Mouse (Mus musculus) embryonic facial prominence, embryonic 15.5 days (tissue): Measurements from ENCODE around the gene Trim9. TPM values are rescaled to one million over a fixed set of nuclear protein-coding genes. Genes with fewer than 3 reads are reported as not detected.

ENCODE experiments used
- ATAC-seq: fragments of 200-750 bp; cut with Nextera tagmentation; 2 replicates; pipeline ENCODE4 v1.8.0; 2017; ENCODE audit warnings: low read depth, moderate TSS enrichment; ENCODE audit not compliant: insufficient number of reproducible peaks, low FRiP score, low TSS enrichment
- H3K27ac ChIP-seq: fragments of 300-500 bp; sonication (generic); replicated peaks from 2 replicates; pipeline ENCODE4 v1.5.1; 2015; ENCODE audit warnings: mild to moderate bottlenecking, inconsistent platforms
- H3K27me3 ChIP-seq: fragments of 300-500 bp; sonication (generic); 2 replicates; pipeline ENCODE4 v1.6.1; 2015; ENCODE audit warnings: inconsistent platforms
- H3K36me3 ChIP-seq: fragments of 300-500 bp; sonication (generic); 2 replicates; pipeline ENCODE4 v1.6.1; 2015; ENCODE audit warnings: mild to moderate bottlenecking, inconsistent platforms
- H3K4me1 ChIP-seq: fragments of 300-500 bp; sonication (generic); 2 replicates; pipeline ENCODE4 v1.6.1; 2015; ENCODE audit warnings: inconsistent platforms
- H3K4me2 ChIP-seq: fragments of 300-500 bp; sonication (generic); replicated peaks from 2 replicates; pipeline ENCODE4 v1.6.1; 2015; ENCODE audit warnings: mild to moderate bottlenecking, inconsistent platforms
- H3K4me3 ChIP-seq: fragments of 300-500 bp; sonication (generic); replicated peaks from 2 replicates; pipeline ENCODE4 v1.5.1; 2015; ENCODE audit warnings: mild to moderate bottlenecking, inconsistent platforms
- H3K9ac ChIP-seq: fragments of 300-500 bp; sonication (generic); 2 replicates; pipeline ENCODE4 v1.6.1; 2015; ENCODE audit warnings: inconsistent platforms
- H3K9me3 ChIP-seq: fragments of 300-500 bp; sonication (generic); replicated peaks from 2 replicates; pipeline ENCODE4 v1.6.1; 2016; ENCODE audit warnings: inconsistent platforms
- WGBS: fragments of 180-500 bp; shearing (Covaris S2); methylation state at CpG from one replicate; pipeline ENCODE4 v1.1.7; 2015; 5-methylcytosine and 5-hydroxymethylcytosine counted together
- polyA plus RNA-seq: library from polyadenylated mRNA; unstranded; fragments of >200 nt; fragmentation: Nextera tagmentation; extraction: Ambion mirVana; gene quantifications from 2 replicates; pipeline ENCODE4 v1.2.1, GENCODE M21; 2015

Gene Trim9
- polyA plus RNA-seq, 1 experiment from 2014 or later: 1.6 TPM

DNA sequence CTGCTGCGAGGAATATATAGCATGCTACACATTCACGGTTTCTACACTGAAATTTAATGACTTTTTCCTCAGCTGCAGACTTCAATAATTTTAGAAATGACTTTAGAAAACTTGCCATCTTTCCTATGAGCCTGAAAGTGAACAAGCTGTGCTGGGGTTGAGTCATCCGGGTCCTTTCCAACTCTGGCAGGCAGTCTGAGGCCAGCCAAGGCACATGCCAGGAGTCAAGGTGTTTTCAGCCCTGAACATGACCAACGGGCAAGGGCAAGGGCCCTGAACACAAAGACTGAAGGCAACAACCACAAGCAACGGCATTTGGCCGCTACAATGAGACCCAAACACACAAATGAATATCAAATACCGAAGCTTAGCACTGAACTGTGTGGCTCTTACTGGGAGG, 21.6 kb downstream of the Trim9 start:
- no peak overlapping the region for H3K4me2 ChIP-seq
- no peaks in the 10 kb centered on the region for H3K9me3 ChIP-seq
- H3K4me3 ChIP-seq: no peak overlapping the region
- H3K9ac ChIP-seq: no peak overlapping the region
- H3K4me1 ChIP-seq: no peaks in the 10 kb centered on the region
- 83% methylated on average over 7 of the region's 7 CpGs for WGBS
- H3K27ac ChIP-seq: no peak overlapping the region
- no peak for ATAC-seq
- H3K36me3 ChIP-seq: no peaks in the 10 kb centered on the region
- H3K27me3 ChIP-seq: no peaks in the 10 kb centered on the region

DNA sequence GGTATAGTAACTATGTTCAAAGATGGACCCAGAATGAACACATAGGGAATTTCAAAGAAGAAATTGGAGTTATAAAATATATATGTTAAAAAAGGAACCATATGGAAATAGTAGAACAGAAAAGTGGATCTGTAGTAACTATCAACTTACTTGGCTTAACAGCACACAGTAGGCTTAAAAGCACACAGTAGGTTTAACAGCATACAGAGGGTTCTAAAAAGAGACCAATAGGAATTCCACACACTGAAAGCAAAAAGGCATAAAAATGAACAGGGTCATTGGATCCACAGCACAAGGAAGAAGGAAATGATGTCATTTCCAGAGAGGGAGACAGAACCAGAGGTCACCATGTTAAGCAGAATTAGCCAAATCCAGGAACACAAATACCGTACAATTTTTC, 24.6 kb downstream of the Trim9 start:
- WGBS: 71% methylated on average over 1 of the region's 1 CpGs

DNA sequence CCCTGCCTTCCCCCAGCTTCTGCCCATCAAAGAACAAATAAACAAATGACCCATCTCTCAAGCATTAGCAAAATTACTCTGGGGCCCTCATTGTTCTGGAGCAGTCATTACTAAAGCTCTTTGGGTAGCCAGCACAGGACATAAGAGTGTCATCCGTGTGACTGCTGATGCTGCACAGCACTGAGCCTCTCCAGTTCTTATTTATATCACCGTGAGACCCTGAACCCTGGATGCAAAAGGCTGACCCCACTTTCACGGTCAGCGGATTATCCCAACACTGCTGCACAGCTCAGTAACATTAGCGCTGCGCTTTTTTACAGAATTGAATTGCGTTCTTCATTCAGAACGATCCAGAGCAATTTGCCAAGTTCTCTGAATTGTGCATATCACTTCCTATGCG, 31.3 kb downstream of the Trim9 start:
- no peak overlapping the region for H3K4me3 ChIP-seq
- no peak overlapping the region for H3K27ac ChIP-seq
- no peaks in the 10 kb centered on the region for H3K36me3 ChIP-seq
- H3K4me2 ChIP-seq: no peak overlapping the region
- ATAC-seq: no peak
- no peaks in the 10 kb centered on the region for H3K9me3 ChIP-seq
- no peak overlapping the region for H3K9ac ChIP-seq
- no peaks in the 10 kb centered on the region for H3K27me3 ChIP-seq
- 76% methylated on average over 9 of the region's 9 CpGs for WGBS
- no peaks in the 10 kb centered on the region for H3K4me1 ChIP-seq

More for the DNA sequence above, 24.6 kb downstream of the Trim9 start:
- Histone ChIP-seq H3K4me1 (no peaks in the 10 kb centered on the region), H3K9ac (no peak overlapping the region), H3K36me3 (no peaks in the 10 kb centered on the region), H3K27me3 (no peaks in the 10 kb centered on the region), H3K4me2 (no peak overlapping the region), H3K4me3 (no peak overlapping the region), H3K27ac (no peak overlapping the region), H3K9me3 (no peaks in the 10 kb centered on the region)
- ATAC-seq: no peak

DNA sequence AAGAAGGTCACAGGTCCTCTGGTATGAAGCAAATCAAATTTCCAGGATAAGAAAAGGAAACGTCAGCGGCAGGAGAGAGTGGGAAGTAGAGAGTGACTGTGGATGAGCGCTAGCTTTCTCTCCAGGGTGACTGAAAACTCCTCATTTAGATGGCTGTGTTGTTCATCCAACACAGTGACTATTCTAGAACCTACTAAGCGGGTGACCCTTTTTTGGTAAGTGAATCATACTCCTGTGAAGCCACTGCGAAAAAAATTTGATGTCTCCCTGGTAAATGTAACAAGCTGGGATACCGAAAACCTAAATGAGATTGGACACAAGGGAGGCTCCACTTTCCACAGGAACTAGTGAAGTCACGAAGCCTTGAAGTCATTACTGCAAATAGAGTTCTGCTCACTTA, 39.5 kb downstream of the Trim9 start:
- no peak overlapping the region for H3K4me2 ChIP-seq
- no peaks in the 10 kb centered on the region for H3K4me1 ChIP-seq
- no peak for ATAC-seq
- H3K4me3 ChIP-seq: no peak overlapping the region
- no peaks in the 10 kb centered on the region for H3K9me3 ChIP-seq
- H3K27me3 ChIP-seq: no peaks in the 10 kb centered on the region
- H3K36me3 ChIP-seq: no peaks in the 10 kb centered on the region
- no peak overlapping the region for H3K9ac ChIP-seq
- H3K27ac ChIP-seq: no peak overlapping the region
- 82% methylated on average over 7 of the region's 7 CpGs for WGBS

DNA sequence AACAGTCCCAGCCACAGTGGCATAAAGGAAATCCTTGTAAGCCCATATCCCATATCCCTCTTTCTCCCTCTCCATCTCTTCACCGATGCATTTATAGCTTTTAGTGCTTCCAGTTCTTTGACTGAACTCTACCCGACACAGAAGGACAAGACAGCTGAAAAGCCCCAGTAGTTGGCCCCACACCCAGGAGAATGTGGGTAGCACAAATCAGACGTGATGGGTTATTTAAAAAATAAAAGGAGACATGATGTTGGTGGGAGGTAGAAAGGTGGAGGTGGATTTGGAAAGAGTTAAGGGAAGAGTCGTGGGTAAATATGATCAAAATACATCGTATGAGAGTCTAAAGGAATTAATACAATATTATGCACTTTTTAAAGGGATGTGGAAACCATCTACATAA, 40.4 kb downstream of the Trim9 start:
- no peaks in the 10 kb centered on the region for H3K36me3 ChIP-seq
- no peak for ATAC-seq
- 81% methylated on average over 5 of the region's 5 CpGs for WGBS

DNA sequence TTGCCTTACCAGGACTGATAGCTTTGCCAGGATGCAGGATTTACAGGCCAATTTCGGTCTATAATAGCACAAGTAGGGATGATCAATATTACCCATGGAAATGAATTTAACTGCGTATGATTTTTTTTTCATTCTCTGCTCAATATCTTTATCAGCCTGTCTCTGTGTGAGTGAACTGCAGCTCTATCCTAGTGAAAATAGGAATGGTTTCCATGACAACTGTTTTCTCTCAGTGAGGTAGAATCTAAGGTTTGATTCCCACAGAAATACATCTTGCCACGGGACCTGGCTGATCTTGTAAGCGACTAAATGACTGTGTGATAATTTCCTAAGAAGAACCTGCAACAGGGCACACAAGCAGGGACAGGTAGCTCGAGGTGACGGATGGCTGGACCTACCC, 43.4 kb downstream of the Trim9 start:
- no peak overlapping the region for H3K27ac ChIP-seq
- H3K4me3 ChIP-seq: no peak overlapping the region
- H3K36me3 ChIP-seq: no peaks in the 10 kb centered on the region
- no peaks in the 10 kb centered on the region for H3K27me3 ChIP-seq
- ATAC-seq: no peak
- WGBS: 79% methylated on average over 6 of the region's 6 CpGs
- H3K4me1 ChIP-seq: no peaks in the 10 kb centered on the region
- no peak overlapping the region for H3K4me2 ChIP-seq
- no peaks in the 10 kb centered on the region for H3K9me3 ChIP-seq
- H3K9ac ChIP-seq: no peak overlapping the region

More for the DNA sequence above, 40.4 kb downstream of the Trim9 start:
- Histone ChIP-seq H3K4me3 (no peak overlapping the region), H3K9ac (no peak overlapping the region), H3K4me2 (no peak overlapping the region), H3K27me3 (no peaks in the 10 kb centered on the region), H3K9me3 (no peaks in the 10 kb centered on the region), H3K27ac (no peak overlapping the region), H3K4me1 (no peaks in the 10 kb centered on the region)

DNA sequence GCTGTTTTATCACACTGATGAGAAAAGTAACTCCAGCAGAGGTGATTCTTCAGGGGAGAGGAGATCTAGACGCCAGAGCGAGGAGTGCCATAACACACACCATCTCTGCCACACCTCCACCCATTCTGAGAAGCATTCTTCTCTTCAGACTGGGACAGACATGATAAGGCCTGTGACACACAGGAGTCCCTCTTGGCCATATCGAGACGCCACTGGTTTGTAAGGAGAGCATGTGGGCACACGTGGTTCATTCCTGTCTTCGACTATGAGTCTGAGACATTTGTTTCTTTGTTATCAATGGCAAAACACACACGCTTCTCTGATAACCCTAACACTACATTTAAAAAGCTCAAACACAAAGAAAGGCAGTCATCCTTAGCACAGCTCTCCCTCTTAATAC, 43.9 kb downstream of the Trim9 start:
- WGBS: 73% methylated on average over 7 of the region's 7 CpGs
- Histone ChIP-seq H3K9ac (no peak overlapping the region), H3K9me3 (no peaks in the 10 kb centered on the region), H3K4me1 (no peaks in the 10 kb centered on the region), H3K27me3 (no peaks in the 10 kb centered on the region), H3K4me3 (no peak overlapping the region), H3K36me3 (no peaks in the 10 kb centered on the region), H3K4me2 (no peak overlapping the region), H3K27ac (no peak overlapping the region)
- no peak for ATAC-seq

DNA sequence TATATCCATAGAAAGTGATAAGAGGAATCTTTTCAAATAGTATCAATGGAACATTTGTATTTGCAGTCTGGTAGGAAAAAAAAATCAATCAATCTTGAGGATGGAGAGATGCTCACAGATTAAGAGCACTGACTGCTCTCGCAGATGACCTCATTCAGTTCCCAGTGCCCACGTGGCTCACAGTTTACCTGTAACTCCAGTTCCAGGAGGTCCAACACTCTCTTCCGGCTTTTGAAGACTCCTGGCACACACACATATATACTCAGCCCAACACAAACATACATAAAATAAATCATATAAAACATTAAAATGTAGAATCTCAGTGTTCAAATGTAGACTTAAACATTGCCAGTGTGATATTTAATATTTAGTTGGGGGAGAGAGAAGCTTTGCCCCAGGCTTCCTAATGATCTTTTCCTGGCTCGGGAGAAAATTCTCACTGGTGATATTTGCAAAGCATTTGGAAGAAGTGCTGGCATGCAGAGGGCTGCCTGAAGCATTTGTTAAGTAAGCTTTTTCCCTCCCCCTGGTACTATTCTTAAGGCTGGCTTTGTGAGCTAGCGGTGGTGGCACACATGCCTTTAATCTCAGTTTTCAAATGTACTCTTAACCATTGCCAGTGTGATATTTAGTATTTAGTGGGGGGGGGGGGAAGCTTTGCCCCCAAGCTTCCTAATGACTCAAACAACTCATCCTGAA, 45.2 kb downstream of the Trim9 start:
- H3K9me3 ChIP-seq: no peaks in the 10 kb centered on the region
- H3K36me3 ChIP-seq: no peaks in the 10 kb centered on the region
- 45% methylated on average over 5 of the region's 5 CpGs for WGBS
- H3K27ac ChIP-seq: no peak overlapping the region
- H3K4me1 ChIP-seq: no peaks in the 10 kb centered on the region
- H3K4me3 ChIP-seq: no peak overlapping the region
- no peak overlapping the region for H3K4me2 ChIP-seq
- H3K27me3 ChIP-seq: no peaks in the 10 kb centered on the region
- H3K9ac ChIP-seq: no peak overlapping the region
- no peak for ATAC-seq

DNA sequence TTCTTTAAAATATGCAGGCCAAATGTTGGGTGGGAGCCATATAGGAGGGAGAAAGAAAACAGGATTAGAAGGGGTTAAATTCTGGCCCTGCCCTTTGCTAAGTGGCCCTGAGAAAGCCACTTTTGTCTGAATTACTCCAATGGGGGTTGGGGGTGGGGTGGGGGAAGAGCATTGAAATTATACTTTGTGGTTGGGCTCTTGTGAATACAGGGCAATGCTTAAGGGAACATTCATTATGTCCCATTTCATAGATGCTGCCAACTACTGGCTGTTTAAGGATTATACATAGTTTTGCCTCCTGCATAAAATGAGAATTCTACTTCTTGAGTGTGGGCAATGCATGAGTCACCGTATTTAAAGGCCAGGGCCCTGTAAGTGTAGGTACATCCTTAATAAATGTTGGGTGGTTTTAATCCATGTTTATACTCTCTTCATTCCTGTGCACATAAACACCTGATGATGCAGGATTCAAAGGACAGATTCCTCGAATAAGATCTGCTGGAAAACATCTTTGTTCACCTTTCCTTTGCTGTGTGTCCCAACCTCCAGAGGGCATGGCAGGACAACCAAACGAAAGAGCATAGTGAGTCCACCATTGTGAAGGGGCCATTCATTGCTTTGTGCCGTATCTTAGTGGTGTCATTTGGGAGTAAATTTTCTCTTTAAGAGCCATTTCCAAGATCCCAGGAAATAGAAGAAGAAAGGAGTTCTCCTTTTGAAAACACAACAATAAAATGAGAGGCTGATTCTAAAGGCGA, 53.3 kb downstream of the Trim9 start:
- Histone ChIP-seq H3K9me3 (no peaks in the 10 kb centered on the region), H3K27me3 (no peaks in the 10 kb centered on the region), H3K9ac (no peak overlapping the region), H3K27ac (no peak overlapping the region), H3K36me3 (no peaks in the 10 kb centered on the region), H3K4me1 (no peaks in the 10 kb centered on the region), H3K4me3 (no peak overlapping the region), H3K4me2 (no peak overlapping the region)
- ATAC-seq: no peak
- 63% methylated on average over 5 of the region's 5 CpGs for WGBS

DNA sequence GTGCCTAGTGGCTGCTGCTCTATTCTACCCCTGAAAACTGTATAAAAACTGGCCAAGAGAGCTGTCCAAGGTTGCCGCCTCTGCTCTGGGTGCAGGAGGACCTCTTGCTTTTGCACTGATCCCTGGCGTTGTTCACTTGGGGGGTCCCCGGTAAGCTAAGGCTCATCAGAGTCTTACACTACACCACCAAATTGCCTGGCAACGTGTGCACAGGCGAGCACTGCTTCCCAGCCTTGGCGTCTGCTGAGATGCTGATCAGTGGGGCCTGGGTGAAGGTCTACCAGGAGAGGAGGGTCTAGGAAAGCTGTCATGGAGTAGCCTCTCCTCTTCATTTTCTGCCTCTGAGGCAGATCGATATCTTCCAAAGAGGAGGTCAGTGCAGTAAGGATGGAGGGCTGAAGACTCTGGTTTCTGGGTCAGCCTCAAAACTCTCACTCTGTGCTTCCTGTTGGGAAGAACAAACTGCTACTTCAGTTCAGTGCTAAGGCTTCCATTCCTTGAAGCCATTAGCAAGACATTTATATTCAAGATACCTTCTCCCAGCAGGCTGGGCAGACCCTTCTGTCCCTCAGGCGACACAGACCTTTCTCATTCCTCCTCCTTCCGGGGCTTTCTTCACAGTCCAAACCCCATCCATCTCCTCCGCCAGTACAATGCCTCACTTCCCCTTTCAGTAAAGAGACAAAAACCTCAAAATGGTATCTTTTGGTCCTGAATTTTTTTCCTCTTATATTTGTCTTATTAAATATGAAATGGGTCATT, 54.1 kb downstream of the Trim9 start:
- H3K27ac ChIP-seq: no peak overlapping the region
- H3K9me3 ChIP-seq: no peaks in the 10 kb centered on the region
- H3K4me2 ChIP-seq: no peak overlapping the region
- no peak overlapping the region for H3K4me3 ChIP-seq
- H3K9ac ChIP-seq: no peak overlapping the region
- no peaks in the 10 kb centered on the region for H3K4me1 ChIP-seq
- no peak for ATAC-seq
- WGBS: 82% methylated on average over 10 of the region's 10 CpGs
- no peaks in the 10 kb centered on the region for H3K27me3 ChIP-seq
- no peaks in the 10 kb centered on the region for H3K36me3 ChIP-seq

DNA sequence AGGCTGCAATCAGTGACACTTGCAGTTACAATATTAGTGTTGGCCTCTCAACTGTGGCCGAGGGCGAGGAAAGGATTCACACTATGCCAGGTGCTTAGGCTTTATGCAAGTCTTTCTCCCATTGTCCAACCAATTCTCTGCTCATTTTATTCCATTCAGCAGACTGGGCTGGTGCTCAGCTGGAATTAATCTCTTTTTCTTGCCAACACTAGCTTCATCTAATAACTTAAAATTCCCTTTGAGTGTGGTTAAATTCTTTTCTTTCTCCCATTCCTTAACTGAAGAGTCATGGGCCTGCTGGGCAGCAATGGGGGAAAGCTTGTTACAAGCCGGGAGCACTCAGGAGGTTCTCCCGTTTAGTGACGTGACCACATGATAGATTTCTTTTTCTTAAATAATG, 61.9 kb downstream of the Trim9 start:
- 61% methylated on average over 5 of the region's 5 CpGs for WGBS
- H3K4me1 ChIP-seq: no peaks in the 10 kb centered on the region
- no peaks in the 10 kb centered on the region for H3K36me3 ChIP-seq
- no peak for ATAC-seq
- no peak overlapping the region for H3K4me2 ChIP-seq
- H3K4me3 ChIP-seq: no peak overlapping the region
- H3K9ac ChIP-seq: no peak overlapping the region
- no peaks in the 10 kb centered on the region for H3K9me3 ChIP-seq
- H3K27me3 ChIP-seq: no peaks in the 10 kb centered on the region
- H3K27ac ChIP-seq: no peak overlapping the region
